Mouse (Mus musculus) pancreas, adult 10 weeks (tissue): Measurements from ENCODE around the gene Ggt1. TPM values are rescaled to one million over a fixed set of nuclear protein-coding genes. Genes with fewer than 3 reads are reported as not detected.

Experiments used
- polyA plus RNA-seq: library from polyadenylated mRNA; stranded (reverse); fragments of 350-450 nt; fragmentation: Illumina TruSeq; extraction: RNeasy Lipid Tissue Mini Kit (QIAGEN cat#74804); gene quantifications from one replicate; pipeline ENCODE4 v1.2.3, GENCODE M21; 2015; ENCODE audit warnings: low read depth, low replicate concordance; ENCODE audit not compliant: insufficient read depth

Ggt1 gene
- 317 TPM for polyA plus RNA-seq

GRCm38 (mm10) chr10:75561071-75561654 is at the start of gene Ggt1:
Gene Ggt1, plus strand, starts transcription at chr10:75561604.

DNA sequence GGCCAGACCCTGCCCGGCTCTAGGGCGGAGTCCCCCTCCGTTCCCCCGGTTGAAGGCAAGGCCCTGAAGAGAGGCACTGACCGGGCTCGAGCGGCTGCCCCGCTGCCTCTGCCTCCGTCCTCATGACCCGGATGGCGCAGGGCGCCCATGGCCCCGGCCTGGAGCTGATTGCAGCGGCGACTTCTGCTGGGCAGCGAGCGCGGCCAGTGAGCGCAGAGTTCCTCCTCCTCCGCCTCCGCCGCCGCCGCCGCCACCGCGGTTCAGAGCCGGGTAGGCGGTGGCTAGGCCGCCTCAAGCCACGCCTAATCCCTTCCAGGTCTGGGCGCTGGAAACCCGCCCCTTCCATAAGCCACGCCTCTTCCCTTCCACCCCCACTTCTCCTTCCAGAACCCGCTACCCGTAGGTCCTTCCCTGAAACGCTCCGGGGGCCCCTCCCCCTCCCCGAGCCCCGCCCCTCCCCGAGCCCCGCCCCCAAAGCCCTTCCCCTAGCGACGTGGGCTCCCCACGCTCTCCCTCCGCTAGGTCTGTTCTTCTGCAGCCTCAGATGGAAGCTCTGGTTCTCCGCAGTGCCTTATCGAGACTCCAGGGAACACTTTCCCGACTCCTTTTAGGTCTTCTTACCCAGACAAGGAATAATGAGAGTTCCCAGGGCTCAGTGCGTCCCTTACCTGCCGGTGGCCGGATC is 44.2 kb upstream of the Ggt1 start, which contains the start of gene Snrpd3:
Gene Snrpd3, plus strand, starts transcription at position 479 of the 685 bp plus-strand sequence.

GRCm38 (mm10) chr10:75517758-75518143 is 43.7 kb upstream of the Ggt1 start, which contains the start of gene Gucd1:
Gene Gucd1, minus strand, starts transcription at chr10:75517972.

DNA sequence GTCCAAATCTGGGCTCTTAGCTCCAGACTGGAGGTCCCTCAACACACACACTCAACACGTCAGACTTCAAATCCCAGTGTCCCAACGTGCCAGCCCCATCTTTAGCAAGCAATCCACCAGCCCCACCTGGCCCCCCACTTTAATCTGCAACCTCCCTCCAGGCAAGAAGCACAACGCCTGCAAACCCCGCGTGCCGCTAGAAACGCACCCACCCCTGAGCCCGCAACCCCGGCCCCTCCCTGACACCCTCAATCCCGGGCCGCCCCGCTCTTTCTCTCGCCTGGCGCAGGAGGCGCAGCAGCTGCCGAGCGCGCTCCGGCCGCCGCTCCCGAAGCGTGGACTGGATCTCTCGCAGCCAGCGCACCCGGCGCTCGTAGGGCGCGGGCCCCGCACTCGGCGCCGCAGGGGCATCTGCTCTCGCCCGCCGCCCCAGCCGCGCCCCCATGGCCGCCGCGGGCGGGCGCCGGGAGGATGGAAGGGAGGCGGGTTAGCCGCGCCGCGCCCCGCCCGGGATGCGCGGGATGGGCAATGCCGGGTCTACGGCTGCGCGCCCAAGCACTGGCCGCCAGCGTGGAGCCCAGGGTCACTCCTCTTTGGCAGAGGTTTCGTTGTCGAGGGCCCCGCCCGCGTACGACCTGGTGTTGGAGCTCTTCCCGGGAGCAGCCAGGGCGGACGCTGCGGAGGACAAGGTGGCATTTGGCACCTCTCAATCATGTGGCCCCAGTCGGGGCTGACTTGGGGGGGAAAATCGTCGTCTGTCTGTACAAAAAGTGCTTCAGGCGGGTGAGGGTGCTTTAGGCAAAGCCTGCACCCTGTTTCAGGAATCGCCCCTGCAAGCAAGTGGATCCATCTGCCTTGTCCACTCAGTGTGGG is 1.5 kb upstream of the Ggt1 start, which contains the start of gene Lrrc75b:
Gene Lrrc75b, minus strand, starts transcription at position 655 of the 873 bp plus-strand sequence.

DNA sequence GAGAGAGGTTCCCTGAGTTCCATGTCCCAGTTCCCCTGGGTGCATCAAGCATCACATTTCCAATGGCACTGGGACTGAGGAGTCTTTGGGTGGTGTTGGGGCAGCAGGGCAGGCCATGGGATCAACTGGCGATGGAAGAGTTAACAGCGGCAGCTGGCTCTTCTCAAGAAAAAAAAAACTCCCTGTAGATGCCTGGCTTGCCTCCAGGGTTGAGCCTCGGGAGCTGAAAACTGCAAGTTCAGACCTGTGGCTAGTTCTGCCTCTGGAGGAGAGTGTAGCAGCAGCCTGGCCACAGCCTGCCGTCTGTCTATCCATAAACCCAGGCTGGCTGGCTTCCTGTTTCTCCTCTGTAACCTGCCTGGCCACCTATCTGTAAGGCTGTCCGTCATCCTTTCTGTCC is 27.7 kb downstream of the Ggt1 start, which contains the start of gene Ggt5:
Gene Ggt5, plus strand, starts transcription at position 212 of the 400 bp plus-strand sequence.

Other genes starting within 250 kb of the Ggt1 start
- gene Adora2a, start 244.7 kb upstream of the Ggt1 start, polyA plus RNA-seq, result 0.52 TPM
- gene Upb1, start 160.5 kb upstream of the Ggt1 start, polyA plus RNA-seq, result 3.7 TPM
- 13.6 TPM for gene Snrpd3, start 44.1 kb upstream of the Ggt1 start, polyA plus RNA-seq
- gene Gucd1, start 43.6 kb upstream of the Ggt1 start, polyA plus RNA-seq, result 17.1 TPM
- 1.8 TPM for gene Lrrc75b, start 1.3 kb upstream of the Ggt1 start, polyA plus RNA-seq
- 2.0 TPM for gene Ggt5, start 27.7 kb downstream of the Ggt1 start, polyA plus RNA-seq
- gene Susd2, start 82.4 kb downstream of the Ggt1 start, polyA plus RNA-seq, result 6.1 TPM
- 25.9 TPM for gene Cabin1, start 202.7 kb downstream of the Ggt1 start, polyA plus RNA-seq
- 16.3 TPM for gene Ddt, start 211.8 kb downstream of the Ggt1 start, polyA plus RNA-seq
- gene Gm20441, start 219.3 kb downstream of the Ggt1 start, polyA plus RNA-seq, result not detected
- gene Gstt3, start 219.8 kb downstream of the Ggt1 start, polyA plus RNA-seq, result 13.3 TPM
- gene Gstt1, start 237.0 kb downstream of the Ggt1 start, polyA plus RNA-seq, result 30.6 TPM